Mouse (Mus musculus): ENCODE results near the gene Zdhhc21.
A peak's percentile ranks its signal among the peaks of the same experiment; 100 is the strongest.

The Zdhhc21 gene

DNA sequence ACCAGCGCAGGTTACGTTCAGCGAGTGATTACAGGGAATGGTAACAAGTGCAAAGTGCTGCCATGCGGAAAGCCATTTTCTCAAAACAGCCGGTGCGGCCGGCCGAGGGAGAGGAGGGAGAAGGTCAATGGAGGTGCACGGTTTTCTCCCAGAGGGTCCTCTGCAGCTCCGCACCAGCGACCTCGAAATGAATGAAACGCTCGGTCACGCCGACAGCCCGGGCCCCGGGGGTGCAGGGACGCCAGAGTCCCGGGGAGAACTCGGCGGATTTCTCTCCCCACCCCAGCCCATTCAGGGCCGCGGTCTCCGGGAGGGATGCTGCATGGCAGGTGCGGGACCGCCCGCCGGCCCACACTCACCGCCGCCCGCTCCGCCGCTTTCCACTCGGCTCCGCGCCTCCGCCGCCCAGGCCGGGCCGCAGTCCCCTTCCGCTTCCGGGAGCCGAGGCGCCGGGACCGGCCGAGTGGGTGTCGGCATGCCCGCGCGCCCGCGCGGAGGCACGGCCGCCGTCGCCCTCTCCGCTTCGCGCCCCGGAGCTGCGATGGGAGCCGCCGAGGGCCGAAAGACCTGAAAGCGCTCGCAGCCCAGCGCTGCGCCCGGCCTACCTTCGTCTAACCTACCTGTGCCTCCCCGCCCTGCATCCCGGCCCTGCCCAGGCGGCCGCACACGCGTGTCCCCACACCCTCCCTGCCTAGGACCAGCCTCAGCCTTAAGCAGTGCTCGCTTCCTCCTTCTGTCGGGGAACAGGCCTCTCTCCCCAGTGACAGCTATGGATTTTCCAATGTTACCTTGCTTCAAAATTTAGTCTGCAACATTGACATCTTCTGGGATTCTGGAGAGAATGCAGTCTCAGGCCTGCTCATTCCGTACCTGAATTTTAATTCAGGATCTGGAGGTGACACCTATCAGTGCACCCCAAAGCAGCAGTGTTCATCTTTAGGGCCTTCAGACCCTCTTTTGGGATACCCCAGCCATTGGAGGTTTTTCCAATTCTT lies at the start of gene Zdhhc21:
Gene Zdhhc21, minus strand, starts transcription at position 828 of the 995 bp plus-strand sequence.
- peak; percentile 94 for ATAC-seq (ENCODE audit: low TSS enrichment)

DNA sequence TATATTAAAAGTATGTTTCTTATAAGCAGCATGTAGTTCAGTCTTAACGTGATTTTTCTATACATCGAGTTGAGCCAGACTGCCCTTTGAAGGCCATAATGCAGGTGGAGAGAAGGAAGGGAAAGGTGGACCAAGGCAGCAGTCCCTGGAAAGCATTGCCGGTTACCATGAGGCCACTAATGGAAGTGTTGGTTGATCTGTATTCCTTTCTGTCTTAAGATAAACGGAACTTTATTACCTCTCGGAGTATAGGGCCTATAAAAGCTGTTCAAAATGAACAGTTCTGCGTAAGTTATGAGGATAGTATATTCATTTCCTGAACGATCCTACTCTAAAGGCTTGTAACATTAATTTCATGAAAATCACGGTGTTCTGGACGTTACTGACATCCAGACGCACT lies 35.5 kb upstream of the Zdhhc21 start:
- ATAC-seq (ENCODE audit: low TSS enrichment) = no peak

DNA sequence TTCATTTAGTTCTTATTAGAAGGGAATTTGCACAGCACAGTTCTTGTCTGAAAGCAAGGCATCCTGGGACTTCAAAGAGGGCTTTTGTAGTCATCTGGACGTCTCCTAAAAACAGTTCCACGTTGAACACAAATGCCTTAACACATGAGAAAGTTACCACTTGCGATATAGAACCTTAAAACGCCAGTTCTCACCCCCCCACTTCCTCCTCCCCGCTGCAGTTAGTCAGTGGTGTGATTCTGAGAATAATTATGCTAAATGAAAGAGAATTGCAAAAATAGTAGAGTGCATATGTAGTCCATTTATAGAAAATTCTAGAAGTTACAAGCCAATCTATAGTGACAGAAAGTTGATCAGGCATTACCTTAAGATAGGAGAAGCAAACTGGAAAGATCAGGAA lies 32.5 kb upstream of the Zdhhc21 start:
- peak; percentile 87 for ATAC-seq (ENCODE audit: low TSS enrichment)

DNA sequence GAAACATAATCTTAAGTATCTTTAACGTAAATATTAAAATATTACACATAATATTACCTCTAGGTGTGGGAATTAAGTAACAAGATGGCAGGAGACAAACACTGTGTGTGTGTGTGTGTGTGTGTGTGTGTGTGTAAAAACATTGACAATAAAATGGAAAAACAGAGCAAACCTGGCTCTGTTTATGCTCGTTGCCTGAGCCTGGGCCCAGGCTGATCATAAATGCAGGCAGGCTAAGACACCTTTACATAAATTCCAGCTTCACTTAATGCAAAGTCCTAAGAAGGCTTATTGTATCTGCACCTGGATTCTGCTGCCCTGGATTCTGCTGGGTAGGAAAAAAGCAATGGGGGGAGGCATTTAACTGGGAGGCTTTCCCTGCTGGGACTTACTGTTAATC lies 31.8 kb upstream of the Zdhhc21 start:
- ATAC-seq (ENCODE audit: low TSS enrichment) = no peak

DNA sequence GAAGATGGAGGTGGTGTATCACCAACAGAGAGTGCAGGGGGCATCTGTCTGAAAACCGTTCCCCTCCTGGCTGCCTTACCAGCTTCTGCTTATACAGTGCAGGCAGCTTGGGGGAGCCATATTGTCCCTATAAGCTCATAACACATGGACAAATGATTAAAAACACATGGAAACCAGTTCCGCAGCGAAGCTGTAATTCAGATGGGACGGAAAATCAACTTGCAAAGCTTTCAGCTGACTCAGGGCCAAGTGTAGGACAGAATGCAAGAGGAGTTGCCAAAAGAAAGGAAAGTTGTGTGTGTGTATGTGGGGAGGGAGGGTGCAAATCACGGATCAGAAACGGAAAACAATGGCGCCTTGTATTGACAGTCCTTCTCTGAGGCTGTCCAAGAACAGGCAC lies 31.3 kb upstream of the Zdhhc21 start:
- no peak for ATAC-seq (ENCODE audit: low TSS enrichment)

DNA sequence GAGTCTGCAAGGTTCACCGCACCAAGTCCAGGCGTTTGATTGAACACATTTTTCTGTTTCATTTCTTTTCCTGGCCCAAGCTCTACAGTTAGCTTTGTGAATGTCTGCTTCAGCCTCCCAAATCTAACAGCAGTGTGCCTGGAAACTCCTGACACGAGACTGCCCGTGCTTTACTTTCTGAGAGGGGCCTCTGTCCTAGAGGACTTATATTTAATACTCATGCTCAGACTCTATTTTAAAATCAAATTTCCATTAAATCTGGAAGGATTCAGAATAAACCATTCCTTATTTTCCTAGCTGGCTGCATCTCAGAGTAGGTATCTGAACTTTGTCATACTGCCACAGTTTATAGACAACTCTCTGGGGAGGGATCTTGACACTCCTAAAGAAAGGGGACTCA lies 30.8 kb upstream of the Zdhhc21 start:
- no peak for ATAC-seq (ENCODE audit: low TSS enrichment)

DNA sequence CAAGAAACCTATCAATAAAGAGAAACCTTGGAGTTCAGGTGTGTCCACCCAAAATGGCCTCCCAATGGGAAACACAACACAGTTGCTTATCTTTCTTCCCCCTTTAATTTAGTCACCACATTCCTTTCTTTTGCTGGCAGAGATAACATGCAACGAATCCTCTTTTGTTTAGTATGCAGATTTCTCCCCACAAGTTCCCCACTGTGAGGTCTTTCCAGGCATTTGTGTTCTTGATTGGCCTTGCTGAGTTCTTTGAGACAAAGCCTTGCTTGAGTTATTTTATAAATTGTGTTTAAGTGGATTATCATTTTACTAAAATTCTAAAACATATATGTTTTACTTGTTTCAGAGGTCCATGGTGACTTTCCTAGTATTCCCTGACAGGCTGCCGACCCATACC lies 26.4 kb upstream of the Zdhhc21 start:
- ATAC-seq (ENCODE audit: low TSS enrichment) = no peak

DNA sequence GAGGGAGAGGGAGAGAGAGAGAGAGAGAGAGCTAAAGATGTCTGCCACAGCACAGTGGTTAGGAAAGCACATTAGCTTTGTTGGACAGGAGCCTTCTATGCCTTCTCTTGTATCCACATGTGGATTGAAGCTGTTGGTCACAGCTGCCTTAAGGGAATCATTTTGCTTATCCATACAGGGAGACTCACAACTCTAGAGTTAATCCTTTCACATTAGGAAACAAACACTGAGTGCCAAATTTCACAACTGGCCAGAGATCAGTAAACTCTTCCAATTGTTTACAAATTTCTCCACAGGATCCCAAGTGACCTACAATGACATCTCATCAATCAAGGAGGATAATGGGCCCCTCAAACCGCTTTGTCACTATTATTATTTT lies 25.8 kb upstream of the Zdhhc21 start:
- ATAC-seq (ENCODE audit: low TSS enrichment) = no peak

DNA sequence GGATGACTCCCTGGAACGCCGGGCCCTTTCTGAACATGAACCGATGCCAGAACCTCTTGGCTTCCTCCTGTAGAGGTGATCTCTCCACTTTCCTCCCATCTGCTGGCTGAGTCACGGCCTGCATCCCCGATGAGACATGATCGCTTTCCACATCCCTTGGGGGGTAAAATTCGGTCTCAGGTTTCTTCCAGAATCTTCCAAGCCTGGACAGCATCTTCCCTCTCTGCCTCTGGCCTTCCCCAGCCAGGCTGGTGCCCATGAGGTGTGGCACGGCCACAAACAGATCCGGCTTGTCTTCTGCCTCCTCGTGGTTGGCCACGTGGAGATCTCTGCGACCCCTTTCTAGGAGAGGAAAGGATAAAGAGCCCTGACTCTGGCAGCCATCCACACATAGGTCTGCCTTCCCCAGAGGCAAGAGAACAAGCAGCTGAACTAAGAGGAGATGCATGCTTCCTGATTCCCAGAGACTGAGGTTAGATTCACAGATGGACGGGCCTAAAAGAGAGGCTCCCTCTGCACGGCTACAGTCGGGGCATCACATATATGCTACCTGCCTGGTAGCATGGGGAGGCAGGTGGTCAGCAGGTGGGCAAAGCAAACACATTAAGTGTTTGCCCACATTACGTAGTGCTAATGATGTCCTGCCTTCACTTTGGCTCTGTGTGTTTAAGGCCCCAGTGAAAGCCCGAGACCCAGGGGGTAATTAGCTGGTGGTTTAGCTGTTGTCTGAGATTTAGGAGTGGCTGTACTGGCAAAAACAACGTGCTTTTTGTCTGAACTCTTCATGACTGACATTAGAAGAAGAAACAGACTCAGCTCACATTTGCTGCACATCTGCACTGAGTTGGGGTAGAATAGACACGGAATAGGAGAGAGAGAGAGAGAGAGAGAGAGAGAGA lies 25.1 kb upstream of the Zdhhc21 start, which contains the start of gene Cer1:
Gene Cer1, minus strand, starts transcription at position 513 of the 899 bp plus-strand sequence.
- no peak for ATAC-seq (ENCODE audit: low TSS enrichment)

DNA sequence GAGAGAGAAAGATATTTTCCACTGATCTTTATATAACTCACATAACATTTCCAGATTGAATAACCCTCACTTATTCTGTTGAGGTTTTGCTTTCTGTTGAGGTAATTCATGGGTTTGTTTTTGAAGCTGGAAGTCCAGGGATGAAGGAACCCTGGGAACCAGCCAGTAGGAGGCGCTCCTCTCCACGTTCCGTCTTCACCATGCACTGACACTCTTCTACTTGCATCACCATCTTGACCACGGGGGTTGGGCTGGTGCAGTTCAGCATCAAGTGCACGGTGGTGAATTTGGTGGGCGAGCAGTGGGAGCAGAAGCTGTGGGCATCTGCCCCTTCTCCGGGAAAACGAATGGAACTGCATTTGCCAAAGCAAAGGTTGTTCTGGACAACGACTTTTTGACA lies 22.7 kb upstream of the Zdhhc21 start:
- no peak for ATAC-seq (ENCODE audit: low TSS enrichment)

DNA sequence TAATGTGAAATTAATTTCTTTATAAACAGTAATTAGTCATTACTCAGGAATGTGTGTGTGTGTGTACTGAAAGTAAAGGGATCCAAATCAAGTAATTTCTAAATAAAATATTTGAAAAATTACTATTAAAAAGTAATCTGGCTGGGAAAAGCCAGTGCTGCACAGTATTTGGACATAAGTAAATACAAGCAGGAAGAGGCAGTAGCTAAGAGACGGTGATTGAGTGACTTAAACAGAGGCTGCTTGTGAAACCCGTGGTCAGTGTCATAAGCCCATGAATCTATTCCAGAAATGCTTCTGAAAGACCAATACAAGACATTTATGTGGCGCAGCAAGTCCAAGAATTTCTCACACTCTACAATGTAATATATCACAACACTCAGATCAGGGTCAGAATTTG lies 21.6 kb upstream of the Zdhhc21 start:
- no peak for ATAC-seq (ENCODE audit: low TSS enrichment)

DNA sequence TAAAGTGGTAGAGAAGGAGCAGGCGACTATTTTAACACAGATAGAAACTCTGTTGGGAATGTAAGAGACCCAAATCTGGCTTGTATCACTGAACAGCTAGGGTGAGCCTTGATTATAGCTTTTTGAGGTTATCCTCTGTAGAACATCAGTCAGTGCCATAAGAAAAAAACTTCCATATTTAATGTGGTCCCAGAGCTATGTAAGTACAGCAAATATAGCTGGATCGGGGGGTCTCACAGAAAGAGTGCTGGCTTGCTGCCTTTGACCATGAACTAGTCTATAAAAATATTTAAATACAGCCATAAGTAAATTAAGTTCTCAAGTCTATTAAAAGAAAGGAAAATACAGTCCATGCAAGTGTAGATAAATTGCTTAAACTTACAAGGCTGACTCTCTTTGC lies 20.5 kb upstream of the Zdhhc21 start:
- ATAC-seq (ENCODE audit: low TSS enrichment) = no peak

DNA sequence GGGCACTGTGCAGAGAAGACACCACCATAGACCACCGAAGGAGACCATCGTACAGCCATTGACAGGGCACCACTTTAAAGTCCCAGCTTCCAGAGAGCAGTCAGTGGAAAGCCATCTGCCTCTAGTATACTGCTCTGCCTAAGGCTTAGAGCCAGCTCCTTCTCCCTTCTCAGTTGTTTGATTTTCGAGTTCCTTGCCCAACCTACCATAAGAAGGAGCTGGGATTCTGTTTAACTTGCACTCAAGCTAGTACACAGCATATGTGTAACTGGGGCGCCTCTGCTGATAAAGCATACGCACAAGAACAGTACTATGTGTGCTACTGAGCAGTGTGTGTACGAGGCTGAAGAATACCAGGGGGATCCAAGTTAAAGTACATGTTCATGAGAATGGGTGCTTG lies 19.4 kb upstream of the Zdhhc21 start:
- ATAC-seq (ENCODE audit: low TSS enrichment) = peak; percentile 95

DNA sequence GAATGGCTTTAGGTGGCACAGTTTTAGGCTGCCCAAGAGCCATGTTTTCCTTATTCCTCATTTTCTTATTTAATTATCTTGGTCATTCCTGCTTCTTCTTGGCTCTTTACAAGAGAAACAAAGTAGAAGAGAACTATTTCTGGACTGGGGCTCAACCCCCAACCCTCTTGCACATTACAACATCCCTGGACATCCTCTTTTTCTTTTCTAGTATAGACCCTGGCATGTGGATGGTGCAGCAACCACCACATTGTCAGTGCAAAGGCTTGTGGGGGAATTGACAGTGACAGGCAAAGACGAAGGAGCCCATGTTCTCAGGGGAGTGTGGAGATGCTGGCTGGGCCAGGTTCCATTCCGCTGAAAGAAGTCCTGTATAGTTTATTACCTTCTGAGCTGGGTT lies 16.9 kb upstream of the Zdhhc21 start:
- no peak for ATAC-seq (ENCODE audit: low TSS enrichment)

DNA sequence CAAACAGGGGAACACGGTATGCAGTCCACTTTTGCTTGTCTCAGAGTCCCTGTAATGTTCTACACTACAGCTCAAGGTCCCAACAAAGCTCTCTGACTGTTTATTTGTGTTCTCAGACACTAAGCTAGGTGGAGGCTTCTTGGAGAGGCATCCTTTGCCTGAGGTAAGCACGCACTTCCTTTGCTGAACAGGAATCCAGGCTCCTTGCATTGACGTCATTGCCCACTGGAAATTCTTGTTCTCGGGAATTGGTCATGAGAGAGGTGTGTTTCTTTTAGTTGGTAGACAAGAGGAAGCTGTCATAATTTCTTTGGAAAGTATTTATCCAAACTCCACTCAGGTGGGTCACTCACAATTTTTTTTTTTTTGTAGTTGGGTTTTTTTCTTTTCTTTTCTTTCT lies 15.8 kb upstream of the Zdhhc21 start:
- no peak for ATAC-seq (ENCODE audit: low TSS enrichment)

DNA sequence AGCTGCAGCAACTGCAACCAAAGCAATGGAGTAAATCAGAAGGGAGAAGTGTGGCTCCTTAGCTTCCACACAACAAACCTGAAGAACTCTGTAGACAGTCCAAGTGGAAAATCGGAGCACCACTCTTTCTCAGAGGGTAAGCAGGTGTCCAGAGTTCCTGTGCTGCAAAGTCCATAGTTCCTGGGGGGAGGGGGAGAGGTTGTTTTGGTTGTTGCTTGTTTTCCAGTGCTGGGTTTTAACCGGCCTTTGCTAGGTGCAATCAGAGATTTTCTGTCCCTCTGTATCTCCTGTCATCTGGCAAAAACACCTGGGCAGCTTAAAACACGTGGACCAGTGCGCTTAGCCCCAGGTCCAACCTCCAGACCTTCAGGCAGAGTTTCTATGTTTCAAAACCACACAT lies 15.0 kb upstream of the Zdhhc21 start:
- no peak for ATAC-seq (ENCODE audit: low TSS enrichment)

DNA sequence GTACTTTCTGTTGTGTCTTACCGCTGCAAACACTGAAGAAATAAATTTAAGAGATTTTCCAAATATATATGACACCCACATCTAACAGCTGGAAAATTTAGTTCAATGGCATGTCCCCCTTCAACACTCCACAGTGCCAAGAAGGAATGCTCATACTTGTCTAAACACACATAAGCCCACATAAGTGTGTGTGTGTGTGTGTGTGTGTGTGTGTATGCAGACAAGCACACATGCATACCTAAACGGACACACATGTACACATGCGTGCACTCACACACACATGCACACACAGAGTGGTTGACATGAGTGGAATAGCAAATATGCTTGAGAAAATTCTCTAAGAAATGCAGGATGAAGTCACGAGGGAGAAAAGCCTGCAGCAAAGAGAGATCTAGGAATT lies 12.8 kb upstream of the Zdhhc21 start:
- ATAC-seq (ENCODE audit: low TSS enrichment) = no peak

DNA sequence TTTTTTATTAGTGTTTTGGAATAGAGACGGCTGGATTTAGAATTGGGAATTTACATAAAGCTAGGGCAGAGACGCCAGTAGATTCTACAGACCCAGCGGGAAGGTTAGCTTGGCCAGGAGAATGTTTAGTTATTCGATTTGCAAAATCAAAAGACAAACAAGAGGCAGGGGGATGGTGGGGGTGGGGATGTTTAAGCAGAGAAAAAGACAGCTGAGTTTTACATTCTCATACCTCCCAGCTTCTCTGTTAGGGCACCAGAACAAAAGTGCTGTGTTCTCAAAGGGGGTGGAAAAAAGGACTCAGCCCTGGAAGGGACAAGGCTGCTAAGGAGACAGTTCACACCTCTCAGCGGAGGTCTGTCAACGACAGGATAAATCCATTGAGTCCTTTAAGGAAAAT lies 12.4 kb upstream of the Zdhhc21 start:
- ATAC-seq (ENCODE audit: low TSS enrichment) = no peak

DNA sequence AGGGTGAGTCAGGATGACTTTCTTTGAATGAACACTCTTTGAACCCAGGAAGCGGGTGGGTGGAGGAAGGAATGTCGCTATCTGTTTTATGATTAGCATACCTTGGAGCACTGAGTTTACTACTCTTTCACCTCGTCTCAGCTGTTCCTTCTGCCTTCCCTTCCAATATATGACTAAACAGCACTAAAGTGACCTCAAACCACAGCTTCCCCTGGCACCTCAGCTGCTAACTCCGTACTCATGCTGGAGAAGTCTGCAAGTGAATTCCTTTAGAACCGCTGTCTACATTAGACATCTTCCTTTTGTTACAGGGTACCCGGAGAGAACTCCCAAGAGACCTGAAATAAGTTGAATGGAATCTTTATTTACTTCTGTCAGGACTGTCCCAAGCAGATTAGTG lies 11.2 kb upstream of the Zdhhc21 start:
- ATAC-seq (ENCODE audit: low TSS enrichment) = no peak

DNA sequence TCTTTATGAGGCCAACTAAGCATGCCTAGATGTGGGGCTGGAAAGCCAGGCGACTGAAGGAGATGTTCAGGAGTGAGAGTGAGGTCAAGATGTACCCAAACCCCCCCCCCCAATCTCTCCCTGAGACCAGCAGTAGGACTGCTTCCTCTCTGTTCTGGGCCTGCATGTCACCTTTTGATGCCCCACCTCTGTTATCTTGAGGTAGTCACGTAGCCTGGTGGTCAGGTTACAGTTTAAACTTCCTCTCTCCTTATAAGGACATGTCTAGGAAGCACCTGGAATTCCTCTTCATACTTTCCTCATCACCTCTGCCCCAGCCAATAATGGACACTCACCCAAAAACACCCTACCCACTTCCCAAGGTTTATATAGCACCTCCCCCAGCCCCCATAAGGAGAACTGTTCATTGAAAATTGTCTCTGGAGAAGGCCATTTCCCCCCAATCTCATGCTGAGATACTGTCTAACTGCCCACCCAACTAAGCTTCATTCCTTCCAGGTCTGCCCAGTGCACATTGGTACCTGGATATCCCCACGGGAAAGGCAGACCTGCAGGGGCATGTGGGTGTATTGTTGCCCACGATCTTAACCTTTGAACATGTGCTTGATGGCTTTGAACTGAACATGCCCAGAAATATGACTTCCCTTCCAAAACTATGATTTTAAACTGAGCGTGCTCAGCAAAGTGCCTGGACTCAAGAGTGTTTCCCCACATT lies 8.1 kb upstream of the Zdhhc21 start:
- no peak for ATAC-seq (ENCODE audit: low TSS enrichment)

DNA sequence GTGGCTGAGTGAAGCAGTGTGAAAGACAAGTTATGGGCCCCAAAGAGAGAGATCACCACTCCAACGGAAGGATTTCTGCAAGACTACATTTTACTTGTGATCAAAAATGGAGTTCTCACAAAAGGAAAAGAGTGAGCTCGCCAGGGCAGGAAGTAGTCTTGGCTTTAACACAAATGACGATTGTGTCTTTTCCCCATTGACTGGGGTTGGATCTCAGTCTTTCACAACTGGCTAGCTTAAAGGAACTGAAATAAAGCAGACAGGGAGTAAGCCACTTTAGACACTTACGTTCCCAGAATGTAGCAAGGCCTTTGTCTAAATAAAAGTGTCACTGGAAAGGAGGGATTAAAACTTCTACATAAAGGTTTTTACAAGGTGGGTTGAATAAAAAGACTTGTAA lies 7.4 kb upstream of the Zdhhc21 start:
- no peak for ATAC-seq (ENCODE audit: low TSS enrichment)

Data from frontal cortex, adult (tissue).